Mouse (Mus musculus) liver, embryonic 15.5 days (tissue): ENCODE measurements at regions not wholly inside any gene's neighbourhood (a gene's known extent, or its start where the extent isn't known, plus 50 kb on each side); places are given as distances from the start of the nearest gene placed in this dataset.

Experiments
- ATAC-seq: fragments of 200-750 bp; cut with Nextera tagmentation; 2 replicates; pipeline ENCODE4 v1.8.0; 2017; ENCODE audit warnings: moderate number of reproducible peaks, mild to moderate bottlenecking, moderate library complexity; ENCODE audit not compliant: insufficient read depth
- H3K27ac ChIP-seq: fragments of 300-500 bp; sonication (generic); replicated peaks from 2 replicates; pipeline ENCODE4 v1.5.1; 2015; ENCODE audit warnings: mild to moderate bottlenecking, inconsistent platforms
- H3K27me3 ChIP-seq: fragments of 300-500 bp; sonication (generic); 2 replicates; pipeline ENCODE4 v1.6.1; 2015; ENCODE audit warnings: mild to moderate bottlenecking, inconsistent platforms
- H3K36me3 ChIP-seq: fragments of 300-500 bp; sonication (generic); replicated peaks from 2 replicates; pipeline ENCODE4 v1.6.1; 2015; ENCODE audit warnings: moderate library complexity, mild to moderate bottlenecking, inconsistent platforms
- H3K4me1 ChIP-seq: fragments of 300-500 bp; sonication (generic); replicated peaks from 2 replicates; pipeline ENCODE4 v1.6.1; 2015; ENCODE audit warnings: inconsistent platforms
- H3K4me2 ChIP-seq: fragments of 300-500 bp; sonication (generic); 2 replicates; pipeline ENCODE4 v1.6.1; 2015; ENCODE audit warnings: moderate library complexity, mild to moderate bottlenecking, inconsistent platforms
- H3K4me3 ChIP-seq: fragments of 300-500 bp; sonication (generic); replicated peaks from 2 replicates; pipeline ENCODE4 v1.5.1; 2015; ENCODE audit warnings: mild to moderate bottlenecking, inconsistent platforms
- H3K9ac ChIP-seq: fragments of 300-500 bp; sonication (generic); 2 replicates; pipeline ENCODE4 v1.6.1; 2015; ENCODE audit warnings: moderate library complexity, mild to moderate bottlenecking, inconsistent platforms
- H3K9me3 ChIP-seq: fragments of 300-500 bp; sonication (generic); replicated peaks from 2 replicates; pipeline ENCODE4 v1.6.1; 2016; ENCODE audit warnings: inconsistent platforms
- WGBS: fragments of 180-500 bp; shearing (Covaris S2); methylation state at CpG from one replicate; pipeline ENCODE4 v1.1.7; 2015; ENCODE audit warnings: mixed read lengths; ENCODE audit not compliant: insufficient replicate concordance; 5-methylcytosine and 5-hydroxymethylcytosine counted together

DNA sequence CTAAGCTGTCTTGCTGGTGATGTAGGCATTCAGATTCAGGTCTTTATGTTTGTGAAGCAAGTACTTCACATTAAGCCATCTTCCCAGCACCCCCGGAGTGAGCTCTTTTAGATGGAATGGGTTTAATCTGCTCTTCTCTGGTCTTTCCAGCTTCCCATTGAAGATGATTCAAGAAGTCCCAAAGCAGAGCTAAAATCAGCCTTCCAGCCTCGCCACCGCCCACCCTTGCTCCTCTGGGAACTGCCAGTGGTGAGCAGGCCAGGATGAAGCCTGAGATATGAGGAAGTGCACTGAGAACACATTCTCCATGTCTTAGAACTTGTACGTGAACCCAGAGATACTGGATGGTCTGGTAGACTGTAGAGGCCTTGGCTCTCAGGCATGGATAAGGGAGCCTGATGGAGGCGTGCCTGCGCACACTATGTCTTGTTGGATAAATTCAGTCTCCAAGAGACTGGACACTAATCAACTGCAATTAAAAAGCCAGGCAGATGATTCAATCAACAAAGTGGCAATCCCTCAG, 51.3 kb upstream of the Mrtfb start:
- Histone ChIP-seq H3K4me1 (0 out of 2 replicates have a peak, but pooled peaks cover 5% of the 10 kb centered on the region), H3K4me3 (no peak overlapping the region), H3K27ac (no peak overlapping the region), H3K9ac (no peak overlapping the region), H3K9me3 (no peaks in the 10 kb centered on the region), H3K4me2 (no peak overlapping the region), H3K36me3 (no peaks in the 10 kb centered on the region), H3K27me3 (no peaks in the 10 kb centered on the region)
- 62% methylated on average over 6 of the region's 6 CpGs for WGBS
- ATAC-seq, result no peak

DNA sequence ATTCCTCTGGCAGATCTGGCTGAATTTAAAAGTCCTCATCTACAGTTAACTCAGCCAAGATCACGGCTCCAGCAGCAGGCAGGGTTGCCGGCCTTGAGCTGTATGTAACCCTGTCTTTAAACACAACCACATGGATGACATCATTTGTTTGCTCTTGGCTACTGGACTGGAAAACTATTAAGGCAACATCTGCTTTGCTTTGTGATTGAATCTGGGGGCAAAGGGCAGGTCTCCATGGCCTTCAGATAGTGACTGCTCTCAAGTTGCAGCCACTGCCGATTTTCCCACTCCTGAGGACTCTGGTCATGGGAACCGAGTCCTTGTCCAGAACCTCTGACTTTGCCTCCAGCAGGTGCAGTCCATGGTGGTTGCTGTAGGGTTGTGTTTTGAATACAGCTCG, 50.4 kb upstream of the Mrtfb start:
- Histone ChIP-seq H3K27me3 (no peaks in the 10 kb centered on the region), H3K4me1 (0 out of 2 replicates have a peak, but pooled peaks cover 5% of the 10 kb centered on the region), H3K9me3 (no peaks in the 10 kb centered on the region), H3K9ac (no peak overlapping the region), H3K36me3 (no peaks in the 10 kb centered on the region), H3K4me3 (no peak overlapping the region), H3K27ac (no peak overlapping the region), H3K4me2 (no peak overlapping the region)
- 56% methylated on average over 5 of the region's 5 CpGs for WGBS
- ATAC-seq, result peak; percentile 74
